Mouse (Mus musculus) cerebellum, adult (tissue): ENCODE data around the gene 2610042L04Rik.
"Not testable (repeated sequence)": the region's sequence is repeated elsewhere in the genome, so short reads cannot be mapped to it uniquely, and the experiment has no call there.

Experiments used
- ATAC-seq: cut with Nextera tagmentation; 2 replicates; pipeline ENCODE4 v1.9.2; 2017; ENCODE audit warnings: mild to moderate bottlenecking, moderate library complexity, mixed read lengths; ENCODE audit not compliant: insufficient number of reproducible peaks, low FRiP score, low TSS enrichment

2610042L04Rik gene

DNA sequence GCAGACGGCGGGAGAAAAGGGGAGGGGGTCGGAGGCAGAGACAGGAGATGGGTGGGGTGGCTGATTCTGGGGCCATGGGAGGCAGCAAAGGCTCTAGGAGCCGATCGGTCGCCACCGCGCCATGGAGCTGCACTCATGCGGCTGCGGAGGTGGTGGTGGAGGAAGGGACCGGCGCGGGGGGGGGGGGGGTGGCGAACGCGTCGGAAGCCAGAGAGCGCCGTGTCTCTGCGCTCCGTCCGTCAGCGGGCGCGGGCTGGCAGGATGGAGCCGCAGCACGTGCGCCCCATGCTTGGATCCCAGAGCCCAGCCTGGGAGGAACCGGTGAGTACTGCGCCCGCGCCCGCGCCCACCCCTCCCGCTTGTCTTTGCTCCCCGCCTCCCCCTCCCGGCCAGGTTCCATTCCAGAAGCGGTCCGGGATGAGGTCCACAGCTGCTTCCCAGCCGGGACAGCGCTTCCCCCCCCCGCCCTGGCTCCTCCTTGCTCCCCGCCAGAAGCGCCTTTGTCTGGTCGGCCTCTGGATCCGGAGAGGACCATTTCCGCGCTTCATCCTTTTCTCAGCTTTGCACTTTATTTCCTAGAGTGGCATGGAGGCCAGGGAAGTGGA, at the start of gene 2610042L04Rik:
Gene 2610042L04Rik (plus strand): TSS at position 288 of the 605 bp plus-strand sequence.
- ATAC-seq: not testable (repeated sequence)

GRCm38 (mm10) chr14:4316983-4317382, 17.6 kb upstream of the 2610042L04Rik start, which contains the start of gene Gm3149:
Gm3149 (plus strand) TSS chr14:4317283.
- not testable (repeated sequence) for ATAC-seq

- not testable (repeated sequence) for ATAC-seq
Observed at GRCm38 (mm10) chr14:4335506-4335905, 943 bp downstream of the 2610042L04Rik start.

GRCm38 (mm10) chr14:4368991-4369390, 34.4 kb downstream of the 2610042L04Rik start:
- ATAC-seq: not testable (repeated sequence)

GRCm38 (mm10) chr14:4369691-4370090, 35.1 kb downstream of the 2610042L04Rik start:
- ATAC-seq: not testable (repeated sequence)

DNA sequence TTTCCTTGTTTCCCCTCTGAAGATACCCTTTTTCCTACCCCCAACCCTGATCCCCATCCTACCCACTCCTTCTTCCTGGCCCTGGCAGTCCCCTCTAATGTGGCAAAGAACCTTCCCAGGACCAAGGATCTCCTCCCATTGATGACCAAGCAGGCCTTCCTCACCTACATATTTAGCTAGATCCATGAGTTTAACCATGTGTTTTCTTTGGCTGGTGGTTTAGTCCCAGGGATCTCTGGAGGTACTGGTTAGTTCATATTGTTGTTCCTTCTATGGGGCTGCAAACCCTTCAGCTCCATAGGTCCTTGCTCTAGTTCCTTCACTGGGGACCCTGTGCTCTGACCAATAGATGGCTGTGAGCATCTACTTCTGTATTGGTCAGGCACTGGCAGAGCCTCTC, 43.3 kb downstream of the 2610042L04Rik start:
- ATAC-seq: not testable (repeated sequence)

GRCm38 (mm10) chr14:4385606-4386005, 51.0 kb downstream of the 2610042L04Rik start:
- ATAC-seq: not testable (repeated sequence)

DNA sequence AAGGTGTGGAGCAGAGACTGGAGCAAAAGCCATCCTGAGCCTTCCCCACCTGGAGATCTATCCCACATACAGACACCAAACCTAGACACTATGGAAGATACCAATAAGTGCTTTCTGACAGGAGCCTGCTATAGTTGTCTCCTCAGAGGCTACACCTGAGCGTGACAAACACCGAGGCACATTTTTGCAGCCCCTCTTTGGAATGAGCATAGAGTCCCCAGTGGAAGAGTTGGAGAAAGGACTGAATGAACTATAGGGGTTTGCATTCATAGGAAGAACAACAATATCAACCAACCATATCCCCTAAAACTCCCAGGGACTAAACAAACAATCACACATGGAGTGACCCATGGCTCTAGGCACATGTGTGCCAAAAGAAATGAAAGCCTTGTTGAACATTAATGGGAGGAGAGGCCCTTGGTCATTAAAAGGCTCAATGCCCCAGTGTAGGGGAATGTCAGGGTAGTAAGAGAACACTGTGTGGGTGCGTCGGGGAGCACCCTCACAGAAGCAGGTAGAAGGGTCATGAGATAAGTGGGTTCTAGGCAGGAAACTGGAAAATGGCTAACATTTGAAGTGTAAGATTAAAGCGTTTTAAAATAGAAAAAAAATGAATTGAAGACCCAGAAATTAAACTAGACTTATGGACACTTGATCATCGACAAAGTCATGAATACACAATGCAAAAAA, 58.4 kb downstream of the 2610042L04Rik start:
- ATAC-seq: not testable (repeated sequence)

DNA sequence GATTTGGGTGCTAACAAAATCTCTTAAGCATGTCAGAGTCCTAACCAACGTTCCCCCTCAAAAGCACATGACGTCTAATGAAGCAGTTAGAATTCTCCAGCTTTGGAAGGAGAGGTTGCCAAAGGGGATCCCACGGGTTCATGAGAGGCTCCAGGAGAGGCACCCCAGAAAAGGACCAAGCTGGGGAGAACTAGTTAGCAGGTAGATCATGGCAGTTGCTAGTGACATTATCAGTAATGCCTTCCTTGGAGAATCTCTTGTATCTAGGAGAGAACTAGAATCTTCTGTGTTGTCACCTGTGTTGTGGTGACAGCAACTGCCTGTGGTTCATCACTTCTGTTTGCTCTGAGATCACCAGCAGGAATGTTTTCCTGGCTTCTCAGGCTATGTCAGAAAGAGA, 62.7 kb downstream of the 2610042L04Rik start, which contains the start of gene Gm3159:
Gene Gm3159 (plus strand): TSS at position 301 of the 400 bp plus-strand sequence.
- ATAC-seq: not testable (repeated sequence)

DNA sequence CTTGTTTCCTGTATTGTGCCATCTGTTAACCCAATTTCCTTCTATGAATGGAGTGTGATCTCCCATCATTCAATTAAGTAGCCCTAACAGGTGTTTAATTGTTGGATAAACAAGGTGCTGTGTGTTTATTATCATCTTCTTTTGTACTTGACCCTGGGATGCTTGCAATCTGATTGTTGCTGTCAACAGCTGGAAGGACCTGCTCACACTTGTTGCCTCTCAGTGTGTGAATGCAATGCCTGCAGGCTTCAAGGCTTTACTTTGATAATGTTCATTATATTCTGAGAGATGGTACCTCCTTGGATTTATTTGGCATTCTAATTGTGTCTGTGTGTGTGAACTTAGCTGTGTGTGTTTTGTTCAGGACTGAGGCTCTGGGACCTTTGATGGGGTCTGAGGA, 64.1 kb downstream of the 2610042L04Rik start:
- not testable (repeated sequence) for ATAC-seq

DNA sequence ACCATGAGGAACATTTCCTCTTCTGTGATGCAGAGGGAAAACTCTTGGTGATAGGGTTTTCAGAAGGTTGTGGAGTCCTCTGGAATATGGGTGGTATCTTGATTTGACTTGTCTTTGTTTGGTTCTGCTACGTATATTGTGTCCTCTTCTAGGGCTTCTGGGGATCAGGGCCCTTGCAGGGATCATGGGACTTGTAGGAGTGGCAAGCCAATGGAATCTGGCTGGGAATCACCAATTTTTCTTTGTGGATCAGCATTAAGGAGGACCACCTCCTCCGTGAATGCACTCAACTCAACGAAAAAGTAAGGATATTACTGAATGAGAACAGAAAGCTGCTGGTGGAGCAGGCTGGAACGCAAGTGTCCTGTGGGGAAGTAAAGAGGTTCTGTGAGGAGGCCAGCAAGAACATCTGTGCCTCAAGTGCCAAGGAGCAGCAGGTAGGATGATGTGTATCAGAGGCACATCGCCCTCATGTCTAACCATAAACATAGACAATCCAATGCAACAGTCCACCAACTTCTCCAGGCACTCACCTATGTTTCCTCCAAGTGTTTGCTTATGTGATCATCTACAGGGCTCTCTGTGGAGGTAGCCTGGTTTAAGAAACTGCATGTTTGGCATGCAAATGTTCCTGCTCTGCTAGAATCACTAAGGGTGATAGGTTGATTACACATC, 65.7 kb downstream of the 2610042L04Rik start:
- ATAC-seq: not testable (repeated sequence)

DNA sequence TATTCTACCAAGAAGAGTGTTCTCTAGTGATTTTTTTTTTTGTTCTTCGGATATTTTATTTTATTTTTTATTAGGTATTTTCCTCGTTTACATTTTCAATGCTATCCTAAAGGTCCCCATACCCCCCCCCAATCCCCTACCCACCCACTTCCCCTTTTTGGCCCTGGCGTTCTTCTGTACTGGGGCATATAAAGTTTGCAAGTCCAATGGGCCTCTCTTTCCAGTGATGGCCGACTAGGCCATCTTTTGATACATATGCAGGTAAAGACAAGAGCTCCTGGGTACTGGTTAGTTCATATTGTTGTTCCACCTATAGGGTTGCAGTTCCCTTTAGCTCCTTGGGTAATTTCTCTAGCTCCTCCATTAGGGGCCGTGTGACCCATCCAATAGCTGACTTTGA, 66.7 kb downstream of the 2610042L04Rik start:
- ATAC-seq: not testable (repeated sequence)

- ATAC-seq: not testable (repeated sequence)
Observed at GRCm38 (mm10) chr14:4403840-4404239, 69.3 kb downstream of the 2610042L04Rik start.
